In genomic region chr14:54103115-54103514, GRCm38 (mm10) we compare ENCODE assay signal across 20 mouse cellular contexts.
DNase-seq lines count a peak whose midpoint lies in the region; ATAC-seq lines count a peak whose summit lies in the region.
"Had no signal": no experiment of that assay in that cellular context is flagged by ENCODE, and none has a peak within 500 bp of the region (broad histone marks: within the 10 kb centered on the region; RNA-seq: fewer than 3 reads in every experiment).

No protein-coding gene starts in this region.

- no peaks in the 10 kb centered on the region for H3K36me3 ChIP-seq in hindbrain, embryonic 10.5 days
- H3K36me3 ChIP-seq in hindbrain, embryonic 11.5 days (ENCODE audit: control insufficient read depth, insufficient read depth, low read length): no peaks in the 10 kb centered on the region
- H3K36me3 ChIP-seq in midbrain, embryonic 16.5 days (ENCODE audit: control insufficient read depth, insufficient read depth, low read length): no peaks in the 10 kb centered on the region
- H3K36me3 ChIP-seq in midbrain, embryonic 10.5 days: no peaks in the 10 kb centered on the region
- H3K36me3 ChIP-seq: embryonic facial prominence, embryonic 13.5 days; embryonic facial prominence, embryonic 15.5 days; forebrain, embryonic 10.5 days; forebrain, embryonic 12.5 days had no signal

- H3K9ac ChIP-seq in hindbrain, embryonic 11.5 days (ENCODE audit: low read depth, low read length): no peak overlapping the region
- H3K9ac ChIP-seq in midbrain, embryonic 16.5 days (ENCODE audit: low read depth, low read length): no peak overlapping the region
- H3K9ac ChIP-seq: embryonic facial prominence, embryonic 13.5 days; embryonic facial prominence, embryonic 15.5 days; forebrain, embryonic 12.5 days had no signal

- no peaks in the 10 kb centered on the region for H3K9me3 ChIP-seq in hindbrain, embryonic 10.5 days
- H3K9me3 ChIP-seq in hindbrain, embryonic 11.5 days (ENCODE audit: control insufficient read depth, low read length): no peaks in the 10 kb centered on the region
- no peaks in the 10 kb centered on the region for H3K9me3 ChIP-seq in midbrain, embryonic 16.5 days (replicated peaks; ENCODE audit: control insufficient read depth, low read length, poor library complexity, severe bottlenecking)
- H3K9me3 ChIP-seq in midbrain, embryonic 10.5 days (replicated peaks): no peaks in the 10 kb centered on the region
- H3K9me3 ChIP-seq: embryonic facial prominence, embryonic 13.5 days; embryonic facial prominence, embryonic 15.5 days; forebrain, embryonic 10.5 days; forebrain, embryonic 12.5 days had no signal

- no peak for ATAC-seq in hindbrain, embryonic 11.5 days (ENCODE audit: low FRiP score)
- 0 out of 2 replicates have a peak, but pooled peaks have one; percentile 52 for ATAC-seq in midbrain, embryonic 16.5 days
- ATAC-seq: forebrain, embryonic 14.5 days; forebrain, embryonic 16.5 days had no signal

- DNase-seq in hindbrain, embryonic 10.5 days (ENCODE audit: low spot score): no peak
- DNase-seq in hindbrain, embryonic 11.5 days (ENCODE audit: low spot score): no peak
- no peak for DNase-seq in midbrain, embryonic 10.5 days (ENCODE audit: low spot score)
- no peak for DNase-seq in adrenal gland, postnatal 25 days
- DNase-seq: adrenal gland, adult 2 months; adrenal gland, postnatal 10 days; adrenal gland, postnatal 36 days; cerebellum, adult 11-12 months; cerebellum, adult 2 months; cerebellum, adult 9-10 months; cerebellum, postnatal 10 days; cerebellum, postnatal 25 days had no signal

- H3K4me2 ChIP-seq in hindbrain, embryonic 11.5 days (replicated peaks; ENCODE audit: low read depth, low read length): no peak overlapping the region
- H3K4me2 ChIP-seq in midbrain, embryonic 16.5 days (ENCODE audit: low read length): no peak overlapping the region
- H3K4me2 ChIP-seq: embryonic facial prominence, embryonic 13.5 days; embryonic facial prominence, embryonic 15.5 days; forebrain, embryonic 12.5 days had no signal

- no peak overlapping the region for H3K4me3 ChIP-seq in hindbrain, embryonic 10.5 days
- H3K4me3 ChIP-seq in hindbrain, embryonic 11.5 days (ENCODE audit: low read depth, low read length): no peak overlapping the region
- no peak overlapping the region for H3K4me3 ChIP-seq in midbrain, embryonic 16.5 days (ENCODE audit: low read depth, low read length)
- no peak overlapping the region for H3K4me3 ChIP-seq in midbrain, embryonic 10.5 days
- H3K4me3 ChIP-seq: embryonic facial prominence, embryonic 13.5 days; embryonic facial prominence, embryonic 15.5 days; erythroblast, embryonic 14.5 days; forebrain, embryonic 10.5 days; forebrain, embryonic 12.5 days had no signal

- 0 out of 2 replicates have a peak overlapping the region, but pooled peaks have one; percentile 9 for H3K27ac ChIP-seq in hindbrain, embryonic 10.5 days
- H3K27ac ChIP-seq in hindbrain, embryonic 11.5 days (ENCODE audit: low read depth, low read length): no peak overlapping the region
- no peak overlapping the region for H3K27ac ChIP-seq in midbrain, embryonic 16.5 days (ENCODE audit: low read length)
- no peak overlapping the region for H3K27ac ChIP-seq in midbrain, embryonic 10.5 days (replicated peaks)
- H3K27ac ChIP-seq: embryonic facial prominence, embryonic 13.5 days; embryonic facial prominence, embryonic 15.5 days; forebrain, embryonic 10.5 days; forebrain, embryonic 12.5 days had no signal

- H3K27me3 ChIP-seq in hindbrain, embryonic 10.5 days (ENCODE audit: insufficient read depth, poor library complexity, severe bottlenecking): no peaks in the 10 kb centered on the region
- no peaks in the 10 kb centered on the region for H3K27me3 ChIP-seq in hindbrain, embryonic 11.5 days (ENCODE audit: control insufficient read depth, insufficient read depth, low read length)
- H3K27me3 ChIP-seq in midbrain, embryonic 16.5 days (ENCODE audit: control insufficient read depth, insufficient read depth, low read depth, low read length): no peaks in the 10 kb centered on the region
- H3K27me3 ChIP-seq in midbrain, embryonic 10.5 days (ENCODE audit: low read depth, poor library complexity, severe bottlenecking): no peaks in the 10 kb centered on the region
- H3K27me3 ChIP-seq: embryonic facial prominence, embryonic 13.5 days; embryonic facial prominence, embryonic 15.5 days; forebrain, embryonic 12.5 days had no signal

- 57% methylated on average over 3 of the region's 3 CpGs for WGBS in hindbrain, embryonic 10.5 days
- 53% methylated on average over 3 of the region's 3 CpGs for WGBS in hindbrain, embryonic 11.5 days
- 48% methylated on average over 3 of the region's 3 CpGs for WGBS in midbrain, embryonic 16.5 days
- 52% methylated on average over 3 of the region's 3 CpGs for WGBS in midbrain, embryonic 10.5 days

- peaks cover 22% of the 10 kb centered on the region for H3K4me1 ChIP-seq in hindbrain, embryonic 10.5 days (replicated peaks)
- no peaks in the 10 kb centered on the region for H3K4me1 ChIP-seq in hindbrain, embryonic 11.5 days (replicated peaks; ENCODE audit: control insufficient read depth, insufficient read depth, low read length)
- peaks cover 2% of the 10 kb centered on the region; the same call in 1 of the 2 replicates for H3K4me1 ChIP-seq in midbrain, embryonic 16.5 days (ENCODE audit: control insufficient read depth, insufficient read depth, low read length)
- peaks cover 14% of the 10 kb centered on the region for H3K4me1 ChIP-seq in midbrain, embryonic 10.5 days
